Mouse (Mus musculus): ENCODE results near the gene Olfr360. TPM values are rescaled to one million over a fixed set of nuclear protein-coding genes. Genes with fewer than 3 reads are reported as not detected.

Olfr360 gene
- not detected for polyA plus RNA-seq (2015; fragmentation: Illumina TruSeq; extraction: RNeasy Lipid Tissue Mini Kit (QIAGEN cat#74804); ENCODE audit: insufficient read depth, low read depth, low replicate concordance)

DNA sequence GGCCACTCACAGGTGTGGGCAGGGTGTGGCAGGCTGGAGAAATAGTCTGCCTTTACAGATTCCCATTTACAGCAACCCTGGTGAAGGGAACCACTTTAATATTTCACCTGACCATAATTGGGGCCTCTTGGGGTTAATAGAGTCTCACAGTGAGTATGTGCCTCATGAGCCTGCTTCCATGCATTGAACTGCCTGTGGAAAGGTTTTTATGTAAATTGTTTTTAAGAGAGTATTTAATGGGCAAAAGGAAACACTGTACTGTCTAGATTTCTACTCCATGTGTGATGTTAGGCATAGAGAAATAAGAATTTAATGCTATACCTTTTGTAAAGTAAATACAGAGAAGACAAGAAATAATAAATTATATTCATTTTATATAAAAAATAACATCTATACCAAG is at the start of gene Olfr360:
TSS of gene Olfr360 (plus strand) at position 301 of the 400 bp plus-strand sequence.

DNA sequence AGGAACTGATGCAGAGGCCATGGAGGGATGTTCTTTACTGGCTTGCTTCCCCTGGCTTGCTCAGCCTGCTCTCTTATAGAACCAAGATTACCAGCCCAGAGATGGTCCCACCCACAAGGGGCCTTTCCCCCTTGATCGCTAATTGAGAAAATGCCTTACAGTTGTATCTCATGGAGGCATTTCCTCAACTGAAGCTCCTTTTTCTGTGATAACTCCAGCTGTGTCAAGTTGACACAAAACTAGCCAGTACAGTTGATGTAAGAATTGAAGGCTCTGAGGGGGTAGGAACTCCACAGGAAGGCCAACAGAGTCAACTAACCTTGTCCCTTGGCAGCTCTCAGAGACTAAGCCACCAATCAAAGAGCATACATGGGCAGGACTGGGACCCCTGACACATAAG is 23.6 kb downstream of the Olfr360 start, which contains the start of gene Olfr361:
TSS of gene Olfr361 (minus strand) at position 101 of the 400 bp plus-strand sequence.

DNA sequence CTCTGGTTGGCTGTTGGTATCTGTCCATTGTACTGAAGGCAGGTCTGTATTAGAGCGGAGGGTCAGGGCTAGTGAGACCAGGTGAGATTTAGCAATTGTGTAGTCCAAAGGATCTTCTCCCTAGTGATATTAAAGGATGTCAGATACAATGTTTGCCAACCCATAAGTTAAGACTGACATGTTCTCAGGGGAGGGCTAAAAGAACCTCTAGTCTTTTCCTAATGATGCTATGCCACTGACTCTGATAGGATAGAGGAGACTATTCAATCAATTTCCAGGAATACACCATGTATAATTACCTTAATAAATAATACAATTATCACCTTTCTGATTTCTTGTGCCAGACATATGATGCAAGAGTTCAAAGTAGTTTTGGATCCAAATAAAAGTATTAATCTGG is 52.3 kb downstream of the Olfr360 start, which contains the start of gene Olfr362:
TSS of gene Olfr362 (minus strand) at position 101 of the 400 bp plus-strand sequence.

Other genes starting within 250 kb of the Olfr360 start
- not detected for gene Olfr3, start 248.7 kb upstream of the Olfr360 start, polyA plus RNA-seq (2015; fragmentation: Illumina TruSeq; extraction: RNeasy Lipid Tissue Mini Kit (QIAGEN cat#74804); ENCODE audit: insufficient read depth, low read depth, low replicate concordance)
- not detected for gene Olfr350, start 219.4 kb upstream of the Olfr360 start, polyA plus RNA-seq (2015; fragmentation: Illumina TruSeq; extraction: RNeasy Lipid Tissue Mini Kit (QIAGEN cat#74804); ENCODE audit: insufficient read depth, low read depth, low replicate concordance)
- gene Olfr351, start 203.1 kb upstream of the Olfr360 start, polyA plus RNA-seq (2015; fragmentation: Illumina TruSeq; extraction: RNeasy Lipid Tissue Mini Kit (QIAGEN cat#74804); ENCODE audit: insufficient read depth, low read depth, low replicate concordance), result not detected
- not detected for gene Olfr352, start 197.3 kb upstream of the Olfr360 start, polyA plus RNA-seq (2015; fragmentation: Illumina TruSeq; extraction: RNeasy Lipid Tissue Mini Kit (QIAGEN cat#74804); ENCODE audit: insufficient read depth, low read depth, low replicate concordance)
- gene Olfr353, start 172.8 kb upstream of the Olfr360 start, polyA plus RNA-seq (2015; fragmentation: Illumina TruSeq; extraction: RNeasy Lipid Tissue Mini Kit (QIAGEN cat#74804); ENCODE audit: insufficient read depth, low read depth, low replicate concordance), result not detected
- not detected for gene Olfr354, start 160.1 kb upstream of the Olfr360 start, polyA plus RNA-seq (2015; fragmentation: Illumina TruSeq; extraction: RNeasy Lipid Tissue Mini Kit (QIAGEN cat#74804); ENCODE audit: insufficient read depth, low read depth, low replicate concordance)
- not detected for gene Olfr355, start 136.8 kb upstream of the Olfr360 start, polyA plus RNA-seq (2015; fragmentation: Illumina TruSeq; extraction: RNeasy Lipid Tissue Mini Kit (QIAGEN cat#74804); ENCODE audit: insufficient read depth, low read depth, low replicate concordance)
- gene Olfr356, start 128.6 kb upstream of the Olfr360 start, polyA plus RNA-seq (2015; fragmentation: Illumina TruSeq; extraction: RNeasy Lipid Tissue Mini Kit (QIAGEN cat#74804); ENCODE audit: insufficient read depth, low read depth, low replicate concordance), result not detected
- not detected for gene Olfr357, start 71.9 kb upstream of the Olfr360 start, polyA plus RNA-seq (2015; fragmentation: Illumina TruSeq; extraction: RNeasy Lipid Tissue Mini Kit (QIAGEN cat#74804); ENCODE audit: insufficient read depth, low read depth, low replicate concordance)
- not detected for gene Olfr358, start 56.4 kb upstream of the Olfr360 start, polyA plus RNA-seq (2015; fragmentation: Illumina TruSeq; extraction: RNeasy Lipid Tissue Mini Kit (QIAGEN cat#74804); ENCODE audit: insufficient read depth, low read depth, low replicate concordance)
- gene Olfr361, start 23.5 kb downstream of the Olfr360 start, polyA plus RNA-seq (2015; fragmentation: Illumina TruSeq; extraction: RNeasy Lipid Tissue Mini Kit (QIAGEN cat#74804); ENCODE audit: insufficient read depth, low read depth, low replicate concordance), result not detected
- not detected for gene Olfr362, start 52.2 kb downstream of the Olfr360 start, polyA plus RNA-seq (2015; fragmentation: Illumina TruSeq; extraction: RNeasy Lipid Tissue Mini Kit (QIAGEN cat#74804); ENCODE audit: insufficient read depth, low read depth, low replicate concordance)
- not detected for gene Olfr364-ps1, start 73.6 kb downstream of the Olfr360 start, polyA plus RNA-seq (2015; fragmentation: Illumina TruSeq; extraction: RNeasy Lipid Tissue Mini Kit (QIAGEN cat#74804); ENCODE audit: insufficient read depth, low read depth, low replicate concordance)
- gene Olfr365, start 122.5 kb downstream of the Olfr360 start, polyA plus RNA-seq (2015; fragmentation: Illumina TruSeq; extraction: RNeasy Lipid Tissue Mini Kit (QIAGEN cat#74804); ENCODE audit: insufficient read depth, low read depth, low replicate concordance), result not detected
- gene Olfr366, start 145.8 kb downstream of the Olfr360 start, polyA plus RNA-seq (2015; fragmentation: Illumina TruSeq; extraction: RNeasy Lipid Tissue Mini Kit (QIAGEN cat#74804); ENCODE audit: insufficient read depth, low read depth, low replicate concordance), result not detected